Mouse (Mus musculus): ENCODE data around the gene Zfp771.

DNA sequence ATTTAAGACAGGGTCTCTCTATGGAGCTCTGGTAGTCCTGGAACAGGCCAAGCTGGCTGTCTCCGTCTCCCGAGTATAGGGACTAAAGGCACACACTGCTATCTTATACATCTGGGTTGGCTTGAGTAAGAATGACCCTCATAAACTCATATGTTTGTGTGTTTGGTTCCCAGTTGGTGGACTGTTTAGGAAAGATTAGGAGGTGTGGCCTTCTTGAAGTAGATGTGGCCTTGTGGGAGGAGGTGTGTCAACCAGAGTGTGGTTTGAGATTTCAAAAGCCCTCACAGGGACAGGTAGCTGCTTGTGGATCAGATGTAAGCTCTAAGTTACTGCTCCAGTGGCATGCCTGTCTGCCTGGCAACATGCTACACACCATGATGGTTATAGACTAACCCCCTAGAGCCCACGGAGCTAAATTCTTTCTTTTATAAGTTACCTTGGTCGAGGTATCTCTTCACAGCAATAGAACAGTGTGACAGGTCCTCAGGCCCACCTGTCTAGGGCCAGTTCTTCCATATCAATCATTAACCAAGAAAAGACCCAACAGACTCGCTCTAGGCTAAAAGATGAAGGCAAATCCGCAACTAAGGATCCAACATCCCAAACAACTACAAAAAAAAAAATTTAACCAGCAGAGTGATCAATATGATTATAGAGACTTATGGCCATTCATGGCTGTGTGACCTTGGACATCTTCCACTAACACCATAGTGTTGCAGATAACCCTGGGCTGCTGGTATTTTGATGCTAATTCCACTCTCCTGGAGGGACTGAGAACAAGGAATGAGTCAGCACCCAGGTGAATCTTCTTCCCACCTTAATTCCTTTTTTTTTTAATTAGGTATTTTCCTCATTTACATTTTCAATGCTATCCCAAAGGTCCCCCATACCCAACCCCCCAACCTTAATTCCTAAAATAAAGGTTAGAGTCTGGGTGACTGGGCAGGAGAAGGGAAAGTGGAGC lies 20.3 kb upstream of the Zfp771 start:
- TF ChIP-seq POLR2A (IDR thresholded peaks at IDR 0.05; ENCODE audit: control insufficient read depth, low read depth, low read length) (no peak), CTCF (IDR thresholded peaks at IDR 0.05; ENCODE audit: control insufficient read depth, insufficient read depth, insufficient replicate concordance, low read depth, low read length) (no peak)
